Mouse (Mus musculus): Measurements from ENCODE around the gene Dut.

The Dut gene

DNA sequence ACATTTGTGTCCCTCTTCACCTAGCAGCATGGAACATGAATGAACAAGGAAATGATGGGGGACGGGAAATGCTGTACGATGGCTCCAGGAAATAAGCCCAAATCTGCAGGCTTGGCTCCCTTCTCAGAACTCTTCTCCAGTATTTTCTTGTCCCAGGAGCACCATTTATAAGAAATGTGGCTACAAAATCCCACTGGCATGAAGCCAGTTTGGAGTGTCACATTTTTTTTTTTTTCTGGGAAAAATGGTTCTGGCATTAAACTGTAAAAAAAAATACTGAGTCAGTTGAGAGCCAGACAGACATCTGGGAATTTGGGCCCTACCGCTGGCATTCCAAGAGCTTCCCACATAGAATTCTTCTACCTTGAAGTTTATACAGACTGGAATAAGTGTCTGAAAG is 57.8 kb downstream of the Dut start:
- no peak for DNase-seq (ENCODE audit: low spot score)

GRCm38 (mm10) chr2:125305671-125306070 is 58.7 kb downstream of the Dut start:
- DNase-seq (ENCODE audit: low spot score), result no peak

Data from embryo, embryonic 10.5 days (tissue).